Mouse (Mus musculus): ENCODE measurements around the gene Abca17. TPM values are rescaled to one million over a fixed set of nuclear protein-coding genes. Genes with fewer than 3 reads are reported as not detected.

The Abca17 gene
- polyA plus RNA-seq, 1 experiment from 2014 or later, result 0.24 TPM

DNA sequence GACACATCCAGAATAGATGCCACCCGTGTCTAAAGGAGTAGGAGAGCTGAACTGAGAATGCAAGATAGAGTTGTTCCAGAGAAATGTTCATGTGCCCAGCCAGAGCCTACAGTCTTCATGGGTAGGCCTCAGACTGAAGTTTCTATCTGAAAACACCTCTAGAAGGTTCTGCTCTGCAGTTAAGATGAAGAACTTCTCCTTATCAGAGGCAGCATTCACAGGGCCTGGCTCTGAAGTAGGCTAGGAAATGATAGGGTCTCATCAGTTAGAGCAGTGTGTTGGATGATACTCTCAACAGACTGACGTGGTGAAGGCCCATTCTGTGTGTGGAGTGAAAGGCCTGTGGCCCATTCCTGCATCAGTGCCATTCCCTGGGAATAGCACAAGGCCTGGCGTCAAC, 3.1 kb upstream of the Abca17 start:
- Histone ChIP-seq H3K9ac (ENCODE audit: low read length) (no peak overlapping the region), H3K27me3 (ENCODE audit: control insufficient read depth, insufficient read depth, low read length) (peaks cover 9% of the 10 kb centered on the region), H3K4me1 (ENCODE audit: control insufficient read depth, insufficient read depth, low read length) (peaks cover 11% of the 10 kb centered on the region; the same call in 1 of the 2 replicates), H3K4me3 (ENCODE audit: low read depth, low read length) (no peak overlapping the region), H3K9me3 (ENCODE audit: control insufficient read depth, low read length) (no peaks in the 10 kb centered on the region), H3K36me3 (ENCODE audit: control insufficient read depth, insufficient read depth, low read length) (no peaks in the 10 kb centered on the region), H3K4me2 (ENCODE audit: low read depth) (no peak overlapping the region), H3K27ac (ENCODE audit: low read depth, low read length) (no peak overlapping the region)
- no peak for DNase-seq (ENCODE audit: low spot score)
- no peak for ATAC-seq (ENCODE audit: insufficient read depth, low FRiP score, low TSS enrichment)
- 83% methylated on average over 3 of the region's 3 CpGs for WGBS

DNA sequence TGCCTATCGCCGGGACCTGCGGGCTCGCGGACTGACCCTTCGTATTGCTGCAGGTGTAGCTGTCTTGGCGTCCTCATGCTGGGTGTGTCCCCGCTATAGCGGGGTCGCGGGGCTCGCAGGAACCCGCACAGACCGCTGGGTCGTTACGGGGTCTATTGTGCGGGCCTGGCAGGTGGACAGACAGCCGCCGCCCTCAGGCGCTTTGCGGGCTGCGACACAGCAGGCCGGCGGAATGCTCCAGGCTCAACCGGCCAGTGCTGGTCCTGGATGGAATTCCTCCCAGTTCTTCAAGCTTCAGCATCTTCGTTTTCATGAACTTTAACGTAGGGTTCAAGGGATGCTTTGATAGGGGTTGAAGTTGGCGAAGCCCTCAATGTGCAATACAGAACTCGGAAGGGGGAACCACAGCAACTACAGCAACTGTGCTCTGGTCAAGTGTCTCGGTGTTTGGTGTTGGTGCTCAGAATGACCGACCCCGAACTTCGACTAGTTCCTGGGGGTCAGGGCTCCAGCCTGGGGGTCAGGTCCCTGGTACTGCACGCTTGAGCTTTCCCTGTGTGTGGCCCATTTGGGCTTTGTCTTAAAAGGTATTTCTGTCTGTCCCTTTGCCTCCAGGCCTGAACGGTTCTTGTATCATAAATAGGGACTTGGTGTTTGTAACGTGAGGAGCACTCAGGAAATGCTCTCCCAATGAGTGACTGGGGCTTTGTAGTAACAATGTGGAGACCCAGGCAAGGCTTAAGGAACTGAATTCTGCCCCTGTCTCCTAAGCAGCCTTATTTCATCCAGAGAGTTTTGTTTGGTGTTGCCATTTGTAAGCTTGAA, 1.7 kb upstream of the Abca17 start:
- peak overlapping the region; percentile 87 for H3K9ac ChIP-seq (ENCODE audit: low read length)
- peak overlapping the region; percentile 94 for H3K4me2 ChIP-seq (ENCODE audit: low read depth)
- DNase-seq (ENCODE audit: low spot score) (peak; percentile 56), ATAC-seq (ENCODE audit: insufficient read depth, low FRiP score, low TSS enrichment) (peak; percentile 57; the same call in 1 of the 2 replicates)
- WGBS, result 4% methylated on average over 36 of the region's 36 CpGs
- peak overlapping the region; percentile 54; the same call in 1 of the 2 replicates for H3K27ac ChIP-seq (ENCODE audit: low read depth, low read length)
- peak overlapping the region; percentile 81 for H3K4me3 ChIP-seq (ENCODE audit: low read depth, low read length)
- H3K4me1 ChIP-seq (ENCODE audit: control insufficient read depth, insufficient read depth, low read length), result peaks cover 11% of the 10 kb centered on the region; the same call in 1 of the 2 replicates
- peaks cover 9% of the 10 kb centered on the region for H3K27me3 ChIP-seq (ENCODE audit: control insufficient read depth, insufficient read depth, low read length)
- H3K9me3 ChIP-seq (ENCODE audit: control insufficient read depth, low read length), result no peaks in the 10 kb centered on the region
- no peaks in the 10 kb centered on the region for H3K36me3 ChIP-seq (ENCODE audit: control insufficient read depth, insufficient read depth, low read length)

DNA sequence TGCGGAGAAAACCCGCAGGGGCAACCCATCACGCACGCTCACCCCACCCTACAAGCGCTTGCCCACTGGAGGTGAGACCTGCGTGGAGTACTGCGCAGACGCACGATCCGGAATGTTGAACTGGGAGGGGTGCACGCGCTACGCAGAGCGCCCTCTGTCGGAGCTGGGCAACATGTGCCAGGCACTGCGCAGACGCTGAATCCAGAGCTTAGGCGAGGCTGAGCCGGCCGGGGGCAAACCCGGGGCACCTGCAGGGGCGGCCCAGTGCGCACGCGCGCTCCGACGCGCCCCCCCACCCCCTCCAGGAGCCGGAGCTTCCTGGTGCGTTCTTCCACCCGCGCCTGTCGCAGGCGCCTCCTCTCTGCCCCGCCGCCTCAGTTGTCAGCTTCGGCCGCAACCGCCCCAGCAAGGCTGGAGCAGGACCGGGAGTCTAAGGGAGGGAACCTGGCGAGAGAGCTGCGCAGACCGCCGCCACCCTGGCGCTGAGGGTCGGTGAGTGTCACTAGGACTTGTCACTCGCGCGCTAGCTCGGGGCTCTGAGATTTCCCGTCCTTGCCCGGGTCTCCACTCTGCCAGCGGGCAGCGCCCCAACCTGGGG, 991 bp upstream of the Abca17 start, which contains the start of gene Abca3:
TSS of gene Abca3 (plus strand) at position 191 of the 598 bp plus-strand sequence.
- Histone ChIP-seq H3K4me3 (ENCODE audit: low read depth, low read length) (peak within 1 kb of the TSS; percentile 81), H3K4me1 (ENCODE audit: control insufficient read depth, insufficient read depth, low read length) (peaks cover 11% of the 10 kb centered on the region; the same call in 1 of the 2 replicates), H3K4me2 (ENCODE audit: low read depth) (peak within 1 kb of the TSS; percentile 94), H3K36me3 (ENCODE audit: control insufficient read depth, insufficient read depth, low read length) (no peaks in the 10 kb centered on the region), H3K27me3 (ENCODE audit: control insufficient read depth, insufficient read depth, low read length) (peaks cover 9% of the 10 kb centered on the region), H3K9ac (ENCODE audit: low read length) (peak within 1 kb of the TSS; percentile 87), H3K9me3 (ENCODE audit: control insufficient read depth, low read length) (no peaks in the 10 kb centered on the region), H3K27ac (ENCODE audit: low read depth, low read length) (peak within 1 kb of the TSS; percentile 54; the same call in 1 of the 2 replicates)
- DNase-seq (ENCODE audit: low spot score) (peak; percentile 97), ATAC-seq (ENCODE audit: insufficient read depth, low FRiP score, low TSS enrichment) (peak; percentile 93)
- 0% methylated on average over 49 of the region's 55 CpGs for WGBS

DNA sequence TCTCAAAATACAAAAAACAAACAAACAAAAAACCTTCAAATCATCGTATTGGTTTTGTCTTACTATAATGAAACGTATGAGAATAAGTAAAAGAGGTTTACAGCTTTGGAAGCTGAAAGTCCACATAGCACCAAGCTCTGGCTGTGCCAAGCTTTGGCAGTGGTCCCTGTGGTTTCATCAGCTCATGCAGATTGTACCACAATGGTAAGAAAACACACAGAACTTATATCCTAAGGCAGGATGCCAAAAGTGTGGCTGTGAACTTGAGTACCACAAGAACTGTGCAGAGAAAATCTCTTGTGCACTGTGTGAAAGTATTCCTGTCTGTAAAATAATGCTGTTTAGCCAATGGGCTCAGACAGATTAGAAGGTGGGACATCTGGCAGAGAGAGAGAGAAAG, 1.7 kb downstream of the Abca17 start:
- no peak for DNase-seq (ENCODE audit: low spot score)
- H3K9me3 ChIP-seq (ENCODE audit: control insufficient read depth, low read length), result no peaks in the 10 kb centered on the region
- H3K27ac ChIP-seq (ENCODE audit: low read depth, low read length), result no peak overlapping the region
- H3K4me1 ChIP-seq (ENCODE audit: control insufficient read depth, insufficient read depth, low read length), result peaks cover 11% of the 10 kb centered on the region; the same call in 1 of the 2 replicates
- H3K9ac ChIP-seq (ENCODE audit: low read length), result no peak overlapping the region
- no peaks in the 10 kb centered on the region for H3K36me3 ChIP-seq (ENCODE audit: control insufficient read depth, insufficient read depth, low read length)
- no peak for ATAC-seq (ENCODE audit: insufficient read depth, low FRiP score, low TSS enrichment)
- WGBS, result 76% methylated on average over 2 of the region's 2 CpGs
- peaks cover 9% of the 10 kb centered on the region for H3K27me3 ChIP-seq (ENCODE audit: control insufficient read depth, insufficient read depth, low read length)
- H3K4me3 ChIP-seq (ENCODE audit: low read depth, low read length), result no peak overlapping the region
- no peak overlapping the region for H3K4me2 ChIP-seq (ENCODE audit: low read depth)

DNA sequence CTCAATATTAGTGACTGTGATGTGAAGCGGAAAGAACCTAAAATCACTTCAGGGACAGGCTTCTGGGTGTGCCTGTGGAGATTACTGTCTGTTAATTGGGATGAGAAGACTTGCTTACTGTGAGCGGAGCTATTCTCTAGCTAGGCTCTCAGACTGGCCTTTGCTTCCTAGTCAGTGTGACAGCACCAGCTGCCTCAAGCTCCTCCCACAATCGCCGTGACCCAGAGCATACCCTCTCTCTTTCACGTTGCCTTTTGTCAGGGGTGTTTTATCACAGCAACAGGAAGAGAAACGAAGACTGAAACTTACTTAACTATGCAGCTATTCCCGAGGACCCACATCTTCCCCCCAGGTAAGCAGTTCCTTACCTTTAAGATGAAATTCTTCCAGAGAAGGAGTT, 4.0 kb downstream of the Abca17 start:
- DNase-seq (ENCODE audit: low spot score) (no peak), ATAC-seq (ENCODE audit: insufficient read depth, low FRiP score, low TSS enrichment) (no peak)
- Histone ChIP-seq H3K9ac (ENCODE audit: low read length) (no peak overlapping the region), H3K9me3 (ENCODE audit: control insufficient read depth, low read length) (no peaks in the 10 kb centered on the region), H3K4me3 (ENCODE audit: low read depth, low read length) (no peak overlapping the region), H3K27me3 (ENCODE audit: control insufficient read depth, insufficient read depth, low read length) (peaks cover 9% of the 10 kb centered on the region), H3K27ac (ENCODE audit: low read depth, low read length) (no peak overlapping the region), H3K4me1 (ENCODE audit: control insufficient read depth, insufficient read depth, low read length) (0 out of 2 replicates have a peak, but pooled peaks cover 4% of the 10 kb centered on the region), H3K4me2 (ENCODE audit: low read depth) (no peak overlapping the region), H3K36me3 (ENCODE audit: control insufficient read depth, insufficient read depth, low read length) (no peaks in the 10 kb centered on the region)
- WGBS, result 52% methylated on average over 7 of the region's 7 CpGs

DNA sequence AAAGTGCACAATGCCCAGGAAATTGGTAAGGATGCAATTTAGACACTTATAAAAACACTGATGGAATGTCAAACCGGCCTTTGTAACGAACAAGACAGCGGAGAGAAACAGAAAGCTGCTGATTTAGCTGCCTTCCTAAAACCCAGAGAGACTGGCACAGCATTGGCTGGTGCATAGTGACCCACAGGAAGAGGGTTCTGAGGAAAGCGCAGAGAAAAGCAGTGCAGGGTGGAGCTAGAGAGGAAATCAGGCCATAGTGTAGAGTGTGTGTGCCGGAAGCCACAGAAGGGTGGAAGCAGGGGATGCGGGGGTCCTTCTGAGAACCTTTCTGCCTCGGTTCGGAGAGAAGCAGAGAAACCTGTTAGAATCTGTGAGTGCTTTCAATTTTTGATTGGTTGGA, 6.2 kb downstream of the Abca17 start:
- Histone ChIP-seq H3K36me3 (ENCODE audit: control insufficient read depth, insufficient read depth, low read length) (no peaks in the 10 kb centered on the region), H3K4me2 (ENCODE audit: low read depth) (no peak overlapping the region), H3K27me3 (ENCODE audit: control insufficient read depth, insufficient read depth, low read length) (no peaks in the 10 kb centered on the region), H3K9me3 (ENCODE audit: control insufficient read depth, low read length) (no peaks in the 10 kb centered on the region), H3K9ac (ENCODE audit: low read length) (no peak overlapping the region), H3K27ac (ENCODE audit: low read depth, low read length) (no peak overlapping the region), H3K4me3 (ENCODE audit: low read depth, low read length) (no peak overlapping the region), H3K4me1 (ENCODE audit: control insufficient read depth, insufficient read depth, low read length) (no peaks in the 10 kb centered on the region)
- 89% methylated on average over 8 of the region's 8 CpGs for WGBS
- ATAC-seq (ENCODE audit: insufficient read depth, low FRiP score, low TSS enrichment), result no peak
- DNase-seq (ENCODE audit: low spot score), result no peak

DNA sequence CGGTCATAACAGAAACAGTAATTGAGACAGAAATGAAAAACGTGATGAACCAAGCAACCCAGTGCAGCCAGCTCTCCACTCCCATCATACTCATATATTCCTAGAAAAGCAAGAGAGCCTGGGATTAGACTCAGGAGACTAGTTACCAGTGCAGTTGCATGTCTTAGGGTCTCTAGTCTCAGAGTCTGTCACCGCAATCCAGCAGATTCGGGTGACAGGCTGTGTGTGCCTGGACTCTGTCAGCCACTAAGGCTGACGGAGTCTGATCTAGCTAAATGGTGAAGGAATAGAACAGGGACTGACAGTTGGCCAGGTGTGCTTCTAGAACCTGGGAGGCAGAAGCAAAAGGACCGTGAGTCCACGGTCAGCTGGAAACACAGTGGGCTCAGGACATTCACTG, 23.2 kb downstream of the Abca17 start:
- WGBS, result 76% methylated on average over 7 of the region's 7 CpGs
- no peak overlapping the region for H3K9ac ChIP-seq (ENCODE audit: low read length)

DNA sequence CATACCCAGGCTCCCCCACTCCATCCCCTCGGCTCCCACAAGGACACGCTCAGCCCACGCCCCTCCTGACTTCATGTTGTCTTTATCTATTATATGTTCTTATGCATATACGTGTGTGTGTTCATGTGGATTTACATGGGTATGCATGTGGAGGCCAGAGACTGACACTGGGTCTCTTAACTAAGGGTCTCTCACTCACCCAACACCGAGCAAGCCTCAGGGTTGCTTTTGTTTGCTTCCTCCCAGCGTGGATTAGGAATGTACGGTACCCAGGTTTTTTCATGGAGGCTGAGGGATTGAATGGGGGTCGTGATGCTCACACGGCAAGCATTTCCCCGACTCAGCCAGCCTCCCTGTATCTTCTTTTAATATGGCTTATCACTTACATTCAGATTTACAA, 25.8 kb downstream of the Abca17 start:
- Histone ChIP-seq H3K4me3 (ENCODE audit: low read depth, low read length) (no peak overlapping the region), H3K9me3 (ENCODE audit: control insufficient read depth, low read length) (no peaks in the 10 kb centered on the region), H3K9ac (ENCODE audit: low read length) (no peak overlapping the region), H3K4me2 (ENCODE audit: low read depth) (no peak overlapping the region), H3K27ac (ENCODE audit: low read depth, low read length) (no peak overlapping the region), H3K36me3 (ENCODE audit: control insufficient read depth, insufficient read depth, low read length) (no peaks in the 10 kb centered on the region), H3K27me3 (ENCODE audit: control insufficient read depth, insufficient read depth, low read length) (no peaks in the 10 kb centered on the region), H3K4me1 (ENCODE audit: control insufficient read depth, insufficient read depth, low read length) (no peaks in the 10 kb centered on the region)
- ATAC-seq (ENCODE audit: insufficient read depth, low FRiP score, low TSS enrichment) (no peak), DNase-seq (ENCODE audit: low spot score) (no peak)
- WGBS, result 87% methylated on average over 10 of the region's 10 CpGs

More for the DNA sequence above, 23.2 kb downstream of the Abca17 start:
- Histone ChIP-seq H3K4me1 (ENCODE audit: control insufficient read depth, insufficient read depth, low read length) (no peaks in the 10 kb centered on the region), H3K27ac (ENCODE audit: low read depth, low read length) (no peak overlapping the region), H3K9me3 (ENCODE audit: control insufficient read depth, low read length) (no peaks in the 10 kb centered on the region), H3K36me3 (ENCODE audit: control insufficient read depth, insufficient read depth, low read length) (no peaks in the 10 kb centered on the region), H3K4me3 (ENCODE audit: low read depth, low read length) (no peak overlapping the region), H3K27me3 (ENCODE audit: control insufficient read depth, insufficient read depth, low read length) (no peaks in the 10 kb centered on the region), H3K4me2 (ENCODE audit: low read depth) (no peak overlapping the region)
- ATAC-seq (ENCODE audit: insufficient read depth, low FRiP score, low TSS enrichment) (no peak), DNase-seq (ENCODE audit: low spot score) (no peak)

Data from neural tube, embryonic 11.5 days (tissue).